Mouse (Mus musculus): ENCODE results near the gene Fmod.

Fmod gene

DNA sequence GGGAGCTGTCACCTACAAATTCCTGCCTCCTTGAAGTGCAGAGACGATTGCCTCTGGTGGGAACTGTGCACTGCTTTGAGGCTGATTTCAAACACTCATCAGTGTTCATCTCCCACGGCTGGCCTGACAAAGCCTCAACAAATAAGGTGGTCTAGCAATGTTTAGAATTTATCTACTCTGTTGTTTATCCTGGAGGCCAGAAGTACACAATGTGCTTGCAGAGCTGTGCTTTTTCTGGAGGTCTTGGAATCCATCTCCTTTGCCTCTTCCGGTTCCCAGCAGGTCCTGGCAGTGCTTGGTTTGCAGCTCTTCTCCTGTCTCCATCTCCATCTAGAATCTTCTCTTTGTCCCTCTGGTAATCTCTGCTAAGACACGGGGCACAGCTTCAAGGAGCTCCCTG is 19.2 kb downstream of the Fmod start:
- DNase-seq (ENCODE audit: low spot score) = no peak

DNA sequence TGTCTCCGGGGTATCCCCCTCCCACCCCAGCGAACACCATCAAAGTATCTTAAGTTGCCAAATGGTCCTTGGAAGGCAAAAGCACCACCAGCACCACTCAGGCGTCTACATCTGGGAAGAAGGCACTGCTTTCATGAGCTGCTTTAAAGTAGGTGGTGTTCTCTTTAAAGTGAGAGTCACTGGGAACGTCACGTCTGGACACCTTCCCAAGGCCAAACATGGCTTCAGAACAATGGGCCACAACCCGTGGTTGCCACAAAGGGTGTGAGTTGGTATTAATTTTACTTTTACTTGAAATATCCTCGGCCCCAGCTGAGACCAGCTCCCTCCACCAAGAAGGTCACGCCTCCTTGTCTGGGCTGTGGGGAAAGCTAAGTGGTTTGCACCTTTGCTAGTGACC is 20.7 kb downstream of the Fmod start:
- no peak for DNase-seq (ENCODE audit: low spot score)

DNA sequence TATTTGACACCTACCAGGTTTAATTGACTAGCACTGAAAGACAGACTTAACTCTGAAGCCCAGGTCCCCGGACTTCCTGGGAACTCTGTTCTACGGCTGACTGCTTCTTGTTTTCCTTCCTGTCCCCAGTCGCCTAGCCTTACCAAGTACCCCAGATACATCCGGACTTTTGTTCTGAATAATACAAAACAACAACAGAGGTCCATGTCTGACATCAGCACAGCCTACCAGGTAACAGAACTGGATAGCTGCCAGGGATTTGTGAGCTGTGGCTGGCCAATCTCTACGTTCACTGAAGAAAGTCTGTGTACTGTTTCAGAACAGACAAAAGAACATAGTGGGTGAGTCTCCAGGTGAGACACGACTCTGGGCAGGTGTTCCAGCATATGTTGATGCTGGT is 21.8 kb downstream of the Fmod start:
- no peak for DNase-seq (ENCODE audit: low spot score)

DNA sequence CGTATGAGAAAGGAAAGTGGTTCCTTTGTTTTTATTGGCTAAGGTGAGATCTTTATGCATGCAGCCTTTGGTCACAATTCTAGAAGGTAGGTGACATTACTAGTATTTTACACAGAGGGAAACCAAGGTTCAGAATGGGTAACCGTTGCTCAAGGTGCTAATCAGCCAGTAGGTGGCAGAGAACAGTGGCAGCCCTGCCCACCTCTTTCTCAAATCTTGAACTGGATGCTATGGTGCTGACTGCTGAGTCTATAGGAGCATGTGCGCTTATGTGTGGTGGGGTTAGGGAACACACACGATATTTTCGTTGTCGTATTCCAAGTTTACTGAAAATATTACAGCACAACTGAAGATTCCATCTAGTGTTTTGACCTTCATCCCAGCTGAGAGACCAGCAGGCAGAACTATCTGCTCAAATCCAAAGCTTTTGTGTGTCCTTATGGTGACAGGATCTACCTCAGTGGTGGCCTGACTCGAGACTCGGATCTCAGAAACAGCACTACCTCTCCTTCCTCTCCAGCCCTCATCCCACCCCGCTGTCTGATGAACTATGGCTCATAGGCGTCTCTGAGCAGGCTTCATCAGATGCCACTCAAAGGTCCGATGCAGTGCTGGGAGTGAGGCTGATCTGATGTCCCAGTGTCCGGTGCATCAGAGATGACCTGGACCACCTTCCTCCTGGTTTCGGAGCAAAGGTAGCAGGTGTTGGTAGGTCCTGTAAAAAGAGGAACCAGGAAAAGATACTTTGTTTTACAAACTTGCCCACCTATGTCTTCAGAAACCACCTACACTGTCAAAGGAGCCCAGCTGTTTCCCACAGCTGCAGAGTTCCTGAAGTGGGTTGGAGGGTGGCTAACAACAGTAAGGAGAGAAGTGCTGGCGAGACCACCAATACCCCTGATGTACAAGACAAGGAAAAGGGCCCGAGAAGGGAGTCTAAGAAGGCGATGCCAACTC is 23.0 kb downstream of the Fmod start:
- no peak for DNase-seq (ENCODE audit: low spot score)

DNA sequence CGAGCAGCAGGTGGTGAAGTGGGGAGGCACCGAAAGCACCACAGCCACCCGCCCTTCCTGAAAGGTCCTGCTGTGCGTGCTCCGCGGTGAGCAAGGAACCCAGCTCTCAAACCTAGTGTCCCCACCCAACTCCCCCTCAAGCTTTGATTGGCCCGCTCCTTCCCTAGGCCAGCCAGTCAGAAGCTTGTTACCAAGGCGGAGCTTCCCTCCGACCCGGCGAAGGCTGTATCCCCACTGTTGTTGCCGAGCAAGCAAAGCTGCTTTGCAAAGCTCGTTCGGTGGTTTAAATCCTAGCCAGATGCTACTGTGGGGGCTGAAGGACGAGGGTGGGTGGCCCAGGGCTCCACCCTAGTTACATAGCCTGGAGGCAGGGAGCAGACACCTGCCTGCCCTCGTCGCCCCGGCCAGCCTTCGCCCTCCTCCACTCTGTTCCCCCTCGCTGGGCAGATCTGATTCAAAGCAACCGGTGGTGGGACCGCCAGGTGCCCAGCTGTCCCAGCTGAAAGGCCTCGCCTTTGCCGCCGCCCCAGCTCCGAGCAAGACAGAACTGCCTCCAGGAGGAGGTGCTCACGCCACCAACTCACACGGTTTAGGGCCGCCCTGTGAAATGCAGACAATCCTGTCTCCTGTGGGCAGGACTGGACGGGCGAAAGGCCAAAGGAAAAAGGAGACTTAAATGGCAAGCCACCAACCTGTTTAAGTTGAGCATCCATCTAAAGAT is 24.0 kb downstream of the Fmod start:
- DNase-seq (ENCODE audit: low spot score) = peak; percentile 91

DNA sequence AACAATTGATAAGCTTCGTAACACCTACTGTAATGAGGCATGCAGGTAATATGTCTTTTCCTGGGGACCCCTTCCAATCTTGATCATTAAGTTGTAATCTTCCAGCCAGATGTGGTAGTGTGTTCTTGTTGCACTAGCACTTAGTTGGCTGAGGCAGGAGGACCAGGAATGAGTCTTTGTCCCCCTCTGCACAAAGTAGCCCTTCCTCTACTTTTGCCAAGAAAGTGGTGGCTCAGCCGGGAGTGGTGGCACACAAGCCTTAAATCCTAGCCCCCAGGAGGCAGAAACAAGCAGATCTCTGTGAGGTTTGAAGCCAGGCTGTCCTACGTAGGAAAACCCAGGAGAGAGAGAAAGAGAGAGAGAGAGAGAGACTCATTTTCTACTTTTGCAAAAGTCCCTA is 24.9 kb downstream of the Fmod start:
- no peak for DNase-seq (ENCODE audit: low spot score)

DNA sequence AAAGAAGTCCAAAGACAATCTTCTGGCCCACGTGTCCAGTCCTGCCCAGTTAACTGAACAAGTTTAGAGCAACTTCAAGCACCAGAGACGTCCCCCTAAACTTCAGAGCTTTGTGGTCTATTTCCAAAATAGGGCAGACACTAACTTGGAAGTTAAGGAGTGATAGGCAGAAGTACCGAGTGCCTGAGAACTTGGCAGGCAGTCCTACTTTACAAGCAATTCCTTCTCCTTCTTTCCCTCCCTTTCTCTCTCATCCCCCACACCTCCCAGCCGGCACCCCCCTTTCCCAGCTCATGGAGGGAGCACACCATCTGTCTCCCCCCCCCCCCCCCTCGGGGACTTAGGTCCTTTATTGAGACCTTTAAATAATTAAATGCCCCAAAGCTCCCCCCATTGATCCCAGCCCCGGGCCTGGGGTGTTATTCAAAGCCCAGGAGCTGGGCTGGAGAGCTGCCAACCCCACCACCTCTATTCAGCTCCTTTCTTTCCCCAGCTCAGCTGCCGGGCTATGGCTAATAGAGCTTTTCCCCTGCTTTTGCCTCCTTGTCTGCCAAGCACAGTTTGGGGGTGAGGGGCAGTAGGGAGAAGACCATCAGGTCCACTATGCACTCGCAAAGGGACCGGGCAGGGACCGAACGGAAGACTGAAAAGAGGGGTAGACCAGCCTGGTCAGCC is 25.5 kb downstream of the Fmod start:
- DNase-seq (ENCODE audit: low spot score) = no peak

DNA sequence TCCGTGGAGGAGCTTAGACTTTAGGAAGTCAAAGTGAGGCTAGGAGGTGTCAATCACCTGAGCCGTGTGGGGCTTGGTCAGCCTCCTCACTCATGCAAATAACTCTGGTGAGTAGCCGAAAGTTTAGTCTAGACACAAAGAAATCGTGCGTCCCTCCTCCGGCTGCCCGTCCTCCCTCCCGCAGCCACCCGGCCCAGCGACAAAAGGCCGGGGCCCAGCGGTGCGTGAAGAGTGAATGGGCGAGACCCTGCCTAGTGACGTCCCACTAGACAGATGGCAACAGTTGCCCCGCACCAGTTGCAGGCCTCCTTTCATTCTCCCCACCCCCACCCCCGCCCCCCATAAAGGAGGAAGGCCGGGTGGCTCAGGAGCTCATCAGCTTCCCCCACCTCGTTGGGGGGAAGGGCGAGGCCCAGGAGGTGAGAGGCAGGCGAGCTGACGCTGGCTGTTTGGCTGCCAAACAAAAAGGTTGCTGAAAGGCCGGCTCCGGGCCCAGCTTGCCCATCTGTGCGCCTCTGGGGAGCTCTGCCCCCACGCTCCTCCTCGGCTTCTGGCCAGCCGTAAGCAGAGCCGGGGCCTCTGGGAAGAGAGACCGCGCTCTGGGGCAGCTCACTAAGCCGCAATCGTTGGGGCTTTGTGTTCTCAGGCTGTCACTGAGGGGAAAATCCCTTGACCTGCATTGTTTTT is 26.2 kb downstream of the Fmod start:
- DNase-seq (ENCODE audit: low spot score) = no peak

DNA sequence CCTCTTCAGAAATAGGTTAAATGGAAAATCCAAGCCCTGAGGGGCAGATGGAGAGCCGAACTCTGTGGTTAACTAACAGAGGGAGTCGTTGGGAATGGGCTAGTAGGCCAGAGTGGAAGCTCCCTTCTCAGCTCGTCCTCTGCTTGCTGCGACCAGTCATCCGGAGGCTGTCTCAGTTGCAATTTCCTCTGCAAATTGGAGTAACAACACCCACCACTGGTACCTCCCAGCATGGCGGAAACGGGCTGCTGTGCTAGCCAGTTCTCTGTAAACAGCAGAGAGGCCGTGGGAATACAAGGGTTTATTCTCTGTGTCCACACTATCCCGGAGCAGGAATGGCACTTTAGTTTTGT is 26.7 kb downstream of the Fmod start:
- DNase-seq (ENCODE audit: low spot score) = no peak

DNA sequence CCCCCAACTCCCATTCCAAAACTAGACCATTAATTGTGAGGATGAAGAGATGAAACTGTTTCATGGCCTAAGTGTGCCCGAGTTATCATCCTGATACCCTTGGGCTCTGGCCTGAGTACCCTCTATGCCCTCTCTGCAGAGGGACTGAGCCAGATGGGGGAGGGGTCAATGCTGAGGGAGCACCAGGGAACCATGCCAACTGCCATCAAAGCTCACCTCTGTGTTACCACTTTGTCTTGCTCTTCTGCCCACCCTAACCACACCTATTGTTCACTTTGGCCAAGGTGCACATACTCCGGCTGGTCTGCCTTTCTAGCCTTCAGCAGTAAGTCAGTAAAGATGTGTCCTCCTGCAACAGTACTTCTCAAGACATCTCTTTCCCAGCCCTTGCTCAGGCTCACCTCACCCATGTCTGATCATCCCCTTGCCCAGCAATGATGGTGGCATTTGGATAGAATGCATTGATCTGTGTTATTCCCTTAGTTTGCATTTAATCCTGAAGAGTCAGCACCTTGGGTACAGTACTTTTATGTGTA is 27.3 kb downstream of the Fmod start:
- no peak for DNase-seq (ENCODE audit: low spot score)

DNA sequence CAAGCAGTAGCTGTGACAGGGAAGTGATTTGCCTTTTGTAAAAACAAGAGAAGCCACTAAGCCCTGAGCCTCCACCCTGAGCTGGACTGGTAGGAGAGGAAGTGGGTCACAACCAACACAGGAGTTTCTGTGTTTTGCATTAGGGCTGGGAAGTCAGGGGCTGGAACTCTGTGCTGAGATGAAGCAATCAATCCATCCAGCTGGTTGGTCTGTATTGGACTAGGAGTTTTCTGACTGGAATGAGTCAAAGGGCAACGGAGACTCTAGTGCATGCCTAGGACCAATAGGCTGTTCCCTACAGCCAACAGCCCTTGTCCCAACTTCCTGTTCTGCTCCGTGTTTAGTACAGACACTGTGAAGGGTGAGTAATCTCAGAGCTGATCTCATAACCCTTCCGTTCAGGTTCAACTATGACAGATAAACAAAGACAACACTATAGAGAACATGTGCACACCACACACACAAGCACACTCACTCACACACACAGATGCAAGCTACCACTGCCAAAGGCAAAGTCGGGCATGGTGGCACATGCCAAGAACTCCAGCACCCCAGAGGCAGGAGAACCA is 28.3 kb downstream of the Fmod start:
- no peak for DNase-seq (ENCODE audit: low spot score)

DNA sequence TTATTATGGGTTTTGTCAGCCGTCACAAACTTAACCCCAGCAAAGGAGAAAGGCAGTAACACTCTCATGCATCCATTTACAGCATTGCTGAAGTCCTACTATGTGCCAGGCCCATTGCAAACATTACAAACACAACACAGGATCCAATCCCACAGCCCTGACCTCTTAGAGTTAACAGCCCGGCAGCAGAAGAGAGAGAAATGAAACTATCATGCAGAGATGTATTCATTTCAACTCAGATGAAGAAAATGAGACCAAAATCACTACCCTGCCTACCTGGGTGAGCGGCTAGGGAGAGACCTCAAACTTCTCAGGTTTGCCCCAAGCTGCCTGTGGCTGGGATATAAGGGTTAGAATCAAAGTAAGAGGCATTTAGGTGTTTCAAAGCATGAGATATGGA is 29.5 kb downstream of the Fmod start:
- no peak for DNase-seq (ENCODE audit: low spot score)

DNA sequence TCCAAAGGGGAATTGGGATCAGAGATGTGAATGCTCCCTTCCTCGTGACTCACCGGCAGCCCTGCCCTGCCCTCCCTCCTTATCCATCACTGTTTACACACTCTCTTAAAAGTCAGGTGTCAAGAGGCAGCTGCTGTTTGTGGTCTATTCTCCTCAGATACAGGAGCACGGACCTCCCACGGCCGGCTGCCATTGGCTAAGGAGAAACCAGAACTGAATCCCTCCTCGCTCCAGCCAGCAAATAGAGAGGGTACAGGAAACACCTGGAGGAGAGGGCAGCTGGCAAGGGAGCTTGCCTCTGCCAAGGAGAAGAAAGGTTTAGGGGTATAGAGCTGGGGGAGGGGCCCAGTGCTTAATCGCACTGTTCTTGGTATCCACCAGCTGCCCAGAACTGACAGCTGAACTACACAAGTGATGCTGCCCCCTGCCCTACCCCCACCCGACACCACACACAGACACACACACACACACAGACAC is 30.1 kb downstream of the Fmod start:
- no peak for DNase-seq (ENCODE audit: low spot score)

DNA sequence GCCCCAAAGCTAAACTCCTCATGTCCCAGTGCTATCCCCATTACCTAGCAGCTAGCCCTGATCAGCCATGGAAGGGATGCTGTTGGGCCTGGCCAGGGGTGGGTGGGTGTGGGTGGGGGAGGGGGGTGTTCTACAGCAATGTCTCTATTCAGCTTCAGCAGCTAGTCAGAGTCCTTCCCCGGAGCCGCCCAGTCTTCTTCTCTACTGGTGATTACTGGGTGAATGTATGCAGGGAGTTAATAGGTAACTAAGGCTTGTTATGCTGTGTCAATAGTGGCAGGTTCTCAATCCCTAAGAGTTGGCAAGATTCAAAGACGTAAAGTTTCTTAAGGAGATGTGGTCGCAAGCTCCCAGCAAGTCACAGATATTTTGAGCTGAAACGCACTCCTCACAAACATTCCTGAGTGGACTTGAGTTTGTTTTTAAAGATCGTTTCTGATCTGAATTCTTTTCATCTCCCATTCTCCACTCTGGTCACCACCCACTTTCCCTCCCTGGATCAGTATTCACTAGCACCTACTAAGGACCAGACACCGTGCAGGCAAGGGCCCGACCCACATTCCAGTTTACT is 33.1 kb downstream of the Fmod start:
- no peak for DNase-seq (ENCODE audit: low spot score)

DNA sequence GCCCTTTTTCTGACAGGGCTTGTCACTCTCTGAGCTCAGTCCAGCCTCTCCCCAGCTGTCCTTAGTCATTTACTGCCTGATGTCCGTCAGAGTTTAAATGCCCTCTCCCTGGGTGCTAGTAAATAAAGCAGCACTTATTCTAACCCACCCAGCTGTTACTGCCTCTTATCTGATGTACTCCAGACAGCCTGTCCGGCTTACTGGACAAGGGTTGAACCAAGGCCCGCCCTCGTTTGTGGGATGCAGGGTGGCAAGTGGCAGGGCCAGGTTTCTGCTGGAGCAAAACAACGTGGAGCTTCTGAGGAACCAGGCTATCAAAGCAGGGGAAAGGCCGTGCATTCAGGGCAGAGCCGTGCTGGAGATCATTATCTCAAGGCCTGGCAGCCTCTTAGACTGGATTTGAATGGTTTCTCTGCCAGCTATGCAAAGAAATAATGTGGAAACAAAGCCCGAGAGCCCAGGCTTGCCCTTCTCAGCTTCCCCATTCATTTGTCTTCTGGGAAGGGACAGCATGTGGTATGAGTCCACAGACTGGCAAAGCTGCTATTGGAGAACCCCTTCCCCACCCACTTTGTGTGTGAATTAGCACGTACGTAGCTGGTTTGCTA is 34.5 kb downstream of the Fmod start:
- no peak for DNase-seq (ENCODE audit: low spot score)

DNA sequence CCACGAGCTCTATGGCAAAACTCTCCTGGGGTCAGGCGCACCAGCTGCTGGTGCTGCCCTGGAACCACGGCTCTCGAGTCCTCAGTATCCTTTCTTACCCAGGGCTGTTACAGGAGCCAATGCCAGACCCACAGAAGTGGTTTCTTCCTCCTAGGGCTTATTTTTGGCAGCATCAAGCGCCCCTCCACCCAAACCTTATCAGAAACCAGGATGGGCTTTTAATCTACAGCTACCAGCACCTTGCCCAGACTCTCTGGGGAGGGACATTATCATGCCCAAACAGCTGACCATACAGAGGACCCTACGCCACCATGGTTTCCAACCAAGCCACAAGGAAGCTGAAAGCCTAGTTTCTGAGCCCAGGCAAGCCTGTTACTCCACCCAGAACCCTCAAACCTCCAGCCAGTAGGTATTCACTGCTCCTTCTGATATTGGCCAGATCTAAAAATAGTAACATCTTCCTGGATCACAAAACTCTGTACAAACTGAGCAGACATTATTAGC is 36.1 kb downstream of the Fmod start:
- DNase-seq (ENCODE audit: low spot score) = peak; percentile 85

DNA sequence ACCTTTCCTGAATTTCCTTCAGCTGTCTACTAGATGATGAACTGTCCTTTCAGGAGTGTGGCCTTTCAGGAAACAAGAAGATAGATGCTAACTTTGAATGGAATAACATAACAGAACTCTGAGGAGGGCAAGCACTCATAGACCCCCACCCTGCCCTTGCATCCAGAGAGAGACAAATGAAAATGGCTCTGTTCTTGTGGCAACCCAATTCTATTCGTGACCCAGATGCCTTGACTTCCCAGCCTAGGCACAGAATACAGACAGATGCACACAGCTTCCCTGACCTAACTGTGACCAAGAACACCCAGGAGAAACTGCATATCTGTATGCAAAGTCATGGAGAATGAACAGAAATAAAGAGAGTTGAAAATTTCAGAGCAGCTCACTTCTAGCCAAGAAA is 36.6 kb downstream of the Fmod start:
- DNase-seq (ENCODE audit: low spot score) = no peak

DNA sequence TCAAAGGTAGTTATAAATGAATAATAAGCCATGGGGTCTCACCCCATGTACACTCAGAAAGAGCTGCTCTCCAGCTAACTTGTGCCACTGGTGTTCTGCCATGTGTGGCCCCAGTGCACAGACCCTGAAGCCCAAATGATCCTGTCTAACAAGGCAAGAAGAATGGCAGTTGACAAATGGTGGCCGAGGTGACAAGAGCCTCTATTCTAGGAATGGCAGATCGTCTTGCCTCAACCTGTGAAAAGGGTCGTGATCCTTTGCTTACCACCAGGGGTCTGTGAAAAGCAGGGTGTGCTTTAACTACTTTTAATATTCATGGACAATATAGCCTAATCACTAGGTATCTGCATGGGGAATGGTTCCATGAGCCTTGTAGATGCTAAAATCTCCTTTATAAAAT is 37.1 kb downstream of the Fmod start:
- DNase-seq (ENCODE audit: low spot score) = no peak

DNA sequence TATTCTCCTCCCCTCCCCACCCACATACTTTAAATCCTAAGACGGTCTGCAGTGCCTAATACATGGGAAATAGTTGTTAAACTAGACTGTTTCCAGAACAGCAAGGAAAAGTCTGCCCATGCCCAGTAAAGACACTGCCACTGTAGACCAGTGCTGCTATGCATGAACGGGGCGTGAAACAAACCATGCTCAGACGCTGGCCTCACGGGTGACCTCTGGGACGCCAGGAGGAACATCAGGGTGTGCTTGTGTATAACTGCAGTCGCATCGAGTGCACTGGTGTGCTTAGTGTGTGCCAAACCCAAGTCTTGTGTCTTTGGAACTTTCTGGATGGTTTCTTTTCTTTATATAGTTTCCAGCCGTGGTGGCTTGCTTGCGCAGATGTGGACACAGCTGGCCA is 37.6 kb downstream of the Fmod start:
- DNase-seq (ENCODE audit: low spot score) = no peak

DNA sequence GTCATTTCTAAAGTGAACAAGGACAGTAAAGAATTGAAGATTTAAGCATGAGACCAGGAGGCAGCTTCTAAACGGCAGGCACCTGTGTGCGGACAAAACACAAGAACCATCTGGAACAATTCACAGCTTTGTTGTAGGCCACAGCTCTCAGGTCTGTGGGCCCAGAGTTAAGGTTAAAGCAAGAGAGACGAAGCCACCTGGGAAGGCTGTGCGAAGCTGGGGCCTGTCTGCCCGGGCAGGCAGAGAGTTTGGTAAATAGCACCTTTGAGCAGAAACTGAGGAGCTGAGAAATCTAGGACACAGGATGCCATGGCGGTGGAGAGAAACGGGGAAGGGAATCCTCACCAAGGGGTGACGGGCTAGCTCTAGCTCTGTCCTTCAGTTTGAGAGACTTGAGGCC is 38.5 kb downstream of the Fmod start:
- DNase-seq (ENCODE audit: low spot score) = no peak

DNA sequence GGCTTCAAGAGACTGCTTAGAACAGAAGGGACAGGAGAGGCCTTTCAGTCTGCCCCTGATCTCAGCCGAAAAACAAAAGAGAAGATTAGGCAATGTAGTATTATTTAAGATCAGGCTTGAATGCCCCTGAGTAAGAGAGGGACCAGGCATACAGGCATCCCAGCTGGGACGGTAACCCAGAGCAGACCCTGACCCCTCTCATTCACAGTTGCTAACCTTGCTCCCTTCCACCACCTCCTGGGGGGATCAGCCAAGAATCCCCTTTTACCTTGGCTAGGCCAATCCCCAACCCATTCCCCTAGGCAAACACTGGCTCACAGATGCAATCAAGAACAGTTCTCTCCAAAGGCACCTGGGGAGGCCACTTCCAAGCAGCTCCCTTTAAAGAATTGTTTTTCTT is 39.7 kb downstream of the Fmod start:
- no peak for DNase-seq (ENCODE audit: low spot score)
